Mouse (Mus musculus): Measurements from ENCODE around the gene Zcchc2. TPM values are rescaled to one million over a fixed set of nuclear protein-coding genes. Genes with fewer than 3 reads are reported as not detected.

Zcchc2 gene
- polyA plus RNA-seq, 1 experiment from 2014 or later: 1.4 TPM

- no peaks in the 10 kb centered on the region for H3K27me3 ChIP-seq (ENCODE audit: low read depth, poor library complexity, severe bottlenecking)
- no peaks in the 10 kb centered on the region for H3K4me1 ChIP-seq
- no peaks in the 10 kb centered on the region for H3K36me3 ChIP-seq
- WGBS: 60% methylated on average over 5 of the region's 5 CpGs
- H3K27ac ChIP-seq: no peak overlapping the region
- H3K9me3 ChIP-seq (replicated peaks): no peaks in the 10 kb centered on the region
- DNase-seq (ENCODE audit: low spot score): peak; percentile 16
- no peak overlapping the region for H3K4me3 ChIP-seq
Measured at GRCm38 (mm10) chr1:106058355-106058754, 68.1 kb downstream of the Zcchc2 start.

- no peaks in the 10 kb centered on the region for H3K9me3 ChIP-seq (replicated peaks)
- H3K4me3 ChIP-seq: no peak overlapping the region
Measured at GRCm38 (mm10) chr1:106059516-106060277, 69.5 kb downstream of the Zcchc2 start.

GRCm38 (mm10) chr1:106061185-106061910 is 71.1 kb downstream of the Zcchc2 start:
- DNase-seq (ENCODE audit: low spot score): peak; percentile 10
- H3K4me3 ChIP-seq: no peak overlapping the region
- H3K4me1 ChIP-seq: 0 out of 2 replicates have a peak, but pooled peaks cover 4% of the 10 kb centered on the region
- 89% methylated on average over 4 of the region's 4 CpGs for WGBS
- H3K36me3 ChIP-seq: no peaks in the 10 kb centered on the region
- no peaks in the 10 kb centered on the region for H3K9me3 ChIP-seq (replicated peaks)
- H3K27me3 ChIP-seq (ENCODE audit: low read depth, poor library complexity, severe bottlenecking): no peaks in the 10 kb centered on the region
- H3K27ac ChIP-seq: no peak overlapping the region

More at GRCm38 (mm10) chr1:106059516-106060277, 69.5 kb downstream of the Zcchc2 start:
- no peaks in the 10 kb centered on the region for H3K4me1 ChIP-seq
- no peaks in the 10 kb centered on the region for H3K36me3 ChIP-seq
- H3K27me3 ChIP-seq (ENCODE audit: low read depth, poor library complexity, severe bottlenecking): no peaks in the 10 kb centered on the region
- no peak overlapping the region for H3K27ac ChIP-seq
- 90% methylated on average over 4 of the region's 4 CpGs for WGBS
- DNase-seq (ENCODE audit: low spot score): peak; percentile 23

GRCm38 (mm10) chr1:106062891-106063590 is 72.8 kb downstream of the Zcchc2 start:
- no peaks in the 10 kb centered on the region for H3K9me3 ChIP-seq (replicated peaks)
- 0 out of 2 replicates have a peak, but pooled peaks cover 4% of the 10 kb centered on the region for H3K4me1 ChIP-seq
- DNase-seq (ENCODE audit: low spot score): peak; percentile 18
- no peaks in the 10 kb centered on the region for H3K27me3 ChIP-seq (ENCODE audit: low read depth, poor library complexity, severe bottlenecking)
- WGBS: 96% methylated on average over 9 of the region's 9 CpGs
- no peaks in the 10 kb centered on the region for H3K36me3 ChIP-seq
- no peak overlapping the region for H3K4me3 ChIP-seq
- H3K27ac ChIP-seq: no peak overlapping the region

GRCm38 (mm10) chr1:106063591-106064170 is 73.5 kb downstream of the Zcchc2 start:
- Histone ChIP-seq H3K27me3 (ENCODE audit: low read depth, poor library complexity, severe bottlenecking) (no peaks in the 10 kb centered on the region), H3K36me3 (no peaks in the 10 kb centered on the region), H3K4me1 (0 out of 2 replicates have a peak, but pooled peaks cover 4% of the 10 kb centered on the region), H3K27ac (no peak overlapping the region), H3K4me3 (no peak overlapping the region), H3K9me3 (replicated peaks) (no peaks in the 10 kb centered on the region)
- WGBS: 88% methylated on average over 4 of the region's 4 CpGs
- DNase-seq (ENCODE audit: low spot score): peak; percentile 16

GRCm38 (mm10) chr1:106064291-106064690 is 74.1 kb downstream of the Zcchc2 start:
- 74% methylated on average over 3 of the region's 3 CpGs for whole genome bisulfite sequencing
- peak; percentile 16 for DNase-seq (ENCODE audit: low spot score)
- 0 out of 2 replicates have a peak, but pooled peaks cover 4% of the 10 kb centered on the region for H3K4me1 ChIP-seq

GRCm38 (mm10) chr1:106064711-106065110 is 74.5 kb downstream of the Zcchc2 start:
- no peak overlapping the region for H3K27ac ChIP-seq
- 0 out of 2 replicates have a peak, but pooled peaks cover 4% of the 10 kb centered on the region for H3K4me1 ChIP-seq
- H3K9me3 ChIP-seq (replicated peaks): no peaks in the 10 kb centered on the region
- peak; percentile 15 for DNase-seq (ENCODE audit: low spot score)
- H3K27me3 ChIP-seq (ENCODE audit: low read depth, poor library complexity, severe bottlenecking): no peaks in the 10 kb centered on the region
- WGBS: 91% methylated on average over 2 of the region's 2 CpGs
- no peaks in the 10 kb centered on the region for H3K36me3 ChIP-seq
- no peak overlapping the region for H3K4me3 ChIP-seq

More at GRCm38 (mm10) chr1:106064291-106064690, 74.1 kb downstream of the Zcchc2 start:
- H3K36me3 ChIP-seq: no peaks in the 10 kb centered on the region
- no peak overlapping the region for H3K4me3 ChIP-seq
- no peaks in the 10 kb centered on the region for H3K9me3 ChIP-seq (replicated peaks)
- H3K27ac ChIP-seq: no peak overlapping the region
- no peaks in the 10 kb centered on the region for H3K27me3 ChIP-seq (ENCODE audit: low read depth, poor library complexity, severe bottlenecking)

- DNase-seq (ENCODE audit: low spot score): peak; percentile 28
- H3K27ac ChIP-seq: no peak overlapping the region
- H3K27me3 ChIP-seq (ENCODE audit: low read depth, poor library complexity, severe bottlenecking): no peaks in the 10 kb centered on the region
- 0 out of 2 replicates have a peak, but pooled peaks cover 4% of the 10 kb centered on the region for H3K4me1 ChIP-seq
- 40% methylated on average over 7 of the region's 7 CpGs for WGBS
- H3K36me3 ChIP-seq: no peaks in the 10 kb centered on the region
- no peaks in the 10 kb centered on the region for H3K9me3 ChIP-seq (replicated peaks)
- H3K4me3 ChIP-seq: no peak overlapping the region
Measured at GRCm38 (mm10) chr1:106065679-106066078, 75.5 kb downstream of the Zcchc2 start.

GRCm38 (mm10) chr1:106067306-106067705 is 77.1 kb downstream of the Zcchc2 start:
- Histone ChIP-seq H3K27me3 (ENCODE audit: low read depth, poor library complexity, severe bottlenecking) (no peaks in the 10 kb centered on the region), H3K4me3 (no peak overlapping the region), H3K4me1 (peaks cover 10% of the 10 kb centered on the region), H3K27ac (no peak overlapping the region), H3K36me3 (no peaks in the 10 kb centered on the region), H3K9me3 (replicated peaks) (no peaks in the 10 kb centered on the region)
- DNase-seq (ENCODE audit: low spot score): peak; percentile 20
- WGBS: 75% methylated on average over 6 of the region's 6 CpGs

GRCm38 (mm10) chr1:106069867-106070543 is 79.8 kb downstream of the Zcchc2 start:
- 74% methylated on average over 7 of the region's 7 CpGs for WGBS
- no peak overlapping the region for H3K4me3 ChIP-seq

GRCm38 (mm10) chr1:106070814-106071213 is 80.6 kb downstream of the Zcchc2 start:
- peaks cover 7% of the 10 kb centered on the region for H3K4me1 ChIP-seq
- H3K27me3 ChIP-seq (ENCODE audit: low read depth, poor library complexity, severe bottlenecking): no peaks in the 10 kb centered on the region
- peak; percentile 27 for DNase-seq (ENCODE audit: low spot score)
- H3K9me3 ChIP-seq (replicated peaks): no peaks in the 10 kb centered on the region
- no peaks in the 10 kb centered on the region for H3K36me3 ChIP-seq
- H3K4me3 ChIP-seq: no peak overlapping the region
- no peak overlapping the region for H3K27ac ChIP-seq
- WGBS: 63% methylated on average over 4 of the region's 4 CpGs

More at GRCm38 (mm10) chr1:106069867-106070543, 79.8 kb downstream of the Zcchc2 start:
- H3K4me1 ChIP-seq: peaks cover 10% of the 10 kb centered on the region
- no peaks in the 10 kb centered on the region for H3K9me3 ChIP-seq (replicated peaks)
- peak; percentile 18 for DNase-seq (ENCODE audit: low spot score)
- H3K27ac ChIP-seq: no peak overlapping the region
- H3K27me3 ChIP-seq (ENCODE audit: low read depth, poor library complexity, severe bottlenecking): no peaks in the 10 kb centered on the region
- H3K36me3 ChIP-seq: no peaks in the 10 kb centered on the region

Measured in limb, embryonic 10.5 days (tissue).